Mouse (Mus musculus) granulocyte monocyte progenitor cell, adult 5-6 weeks (primary cell): Measurements from ENCODE around the gene Gm21887. TPM values are rescaled to one million over a fixed set of nuclear protein-coding genes. Genes with fewer than 3 reads are reported as not detected.
"Not testable (repeated sequence)": the region's sequence is repeated elsewhere in the genome, so short reads cannot be mapped to it uniquely, and the experiment has no call there.

Source experiments
- ATAC-seq: replicated peaks from 2 replicates; pipeline ENCODE4 v1.8.0; 2016; ENCODE audit warnings: mild to moderate bottlenecking, moderate TSS enrichment, inconsistent platforms; ENCODE audit not compliant: poor library complexity, severe bottlenecking
- total RNA-seq, 2 experiments: library from RNA; stranded (forward) in 1 of 2; stranded (reverse) in 1 of 2; fragments of 200-712, 200-1000 nt in 1 of 2; fragments of >200 nt in 1 of 2; fragmentation: Nextera tagmentation in 1 of 2; gene quantifications; 2 replicates each; pipeline ENCODE4 v1.2.3; 2014 to 2017

Gene Gm21887
- total RNA-seq, 2 experiments from 2014 or later, result 36.7 to 210 TPM

DNA sequence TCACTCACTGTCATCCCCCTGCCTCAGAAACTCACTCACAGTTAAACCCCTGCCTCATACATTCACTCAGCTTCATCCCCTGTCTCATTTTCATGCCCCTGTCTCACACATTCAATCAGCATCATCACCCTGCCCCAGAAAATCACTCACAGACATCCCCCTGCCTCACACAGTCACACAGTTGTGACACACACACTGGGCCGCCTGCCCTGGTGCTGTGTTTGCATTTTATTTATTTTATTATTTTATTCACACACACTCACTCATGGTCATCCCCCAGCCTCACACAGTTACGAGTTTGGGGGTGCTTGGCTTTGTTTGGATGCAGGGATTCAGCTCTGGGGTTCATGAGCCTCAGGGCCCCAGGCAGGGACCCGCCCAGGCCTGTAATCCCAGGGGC is 875 bp upstream of the Gm21887 start:
- ATAC-seq, result not testable (repeated sequence)

DNA sequence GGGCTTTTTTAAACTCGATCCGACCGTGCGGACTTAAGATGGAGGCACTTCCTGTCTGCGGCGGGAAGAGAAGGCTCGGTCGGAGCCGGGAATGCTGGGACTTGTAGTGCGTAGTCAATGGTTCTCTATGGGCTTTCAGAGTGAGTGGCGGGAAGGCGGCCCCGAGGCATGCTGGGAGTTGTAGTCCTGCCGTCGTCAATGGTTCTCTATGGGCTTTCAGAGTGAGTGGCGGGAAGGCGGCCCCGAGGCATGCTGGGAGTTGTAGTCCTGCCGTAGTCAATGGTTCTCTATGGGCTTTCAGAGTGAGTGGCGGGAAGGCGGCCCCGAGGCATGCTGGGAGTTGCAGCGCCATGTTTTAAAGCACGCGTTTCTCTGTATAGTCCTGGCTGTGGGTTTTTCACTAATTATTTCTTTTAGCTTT is 352 bp downstream of the Gm21887 start:
- peak; percentile 76 for ATAC-seq

DNA sequence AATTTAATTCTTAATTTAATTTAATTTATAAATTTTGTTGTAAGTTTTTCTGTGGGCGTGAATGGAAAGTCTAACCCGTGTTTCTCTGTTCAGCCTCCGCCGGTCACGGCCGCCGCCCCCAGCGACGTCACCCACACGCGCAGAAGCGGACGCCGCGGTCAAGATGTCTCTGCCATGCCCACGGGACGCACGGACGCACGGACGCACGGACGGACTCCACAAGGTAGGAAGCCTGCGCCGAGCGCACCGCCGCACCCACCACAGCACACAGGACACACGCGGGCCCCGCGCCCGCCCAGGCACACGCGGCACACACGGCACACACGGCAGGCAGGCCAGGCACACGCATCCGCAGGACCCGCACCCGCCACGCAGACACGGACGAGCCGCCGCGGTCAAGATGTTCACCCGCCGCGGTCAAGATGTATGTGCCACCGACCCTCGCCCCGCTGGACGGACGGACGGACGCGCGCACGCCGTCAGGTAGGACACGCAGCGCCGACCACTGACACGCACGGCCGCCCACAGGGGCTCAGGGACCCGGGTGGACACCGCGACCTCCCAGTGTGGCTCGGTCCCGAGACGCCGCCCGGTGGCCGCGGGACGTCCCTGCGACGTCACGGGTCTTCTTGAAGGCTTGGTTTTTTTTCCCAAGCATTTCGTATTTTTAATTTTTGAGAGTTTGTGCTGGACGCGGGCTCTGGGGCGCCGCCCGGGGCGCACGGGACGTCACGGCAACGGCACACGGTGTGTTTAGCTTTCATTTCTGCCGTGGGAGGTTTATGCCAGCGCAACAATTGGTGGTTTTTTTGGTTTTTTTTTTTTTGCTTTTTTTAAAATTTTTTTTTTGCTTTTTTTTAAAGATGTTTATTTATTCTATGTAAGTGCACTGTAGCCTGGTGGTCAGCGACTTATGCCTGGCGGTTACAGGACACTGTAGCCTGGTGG is 1.4 kb downstream of the Gm21887 start:
- peak; percentile 31 for ATAC-seq

DNA sequence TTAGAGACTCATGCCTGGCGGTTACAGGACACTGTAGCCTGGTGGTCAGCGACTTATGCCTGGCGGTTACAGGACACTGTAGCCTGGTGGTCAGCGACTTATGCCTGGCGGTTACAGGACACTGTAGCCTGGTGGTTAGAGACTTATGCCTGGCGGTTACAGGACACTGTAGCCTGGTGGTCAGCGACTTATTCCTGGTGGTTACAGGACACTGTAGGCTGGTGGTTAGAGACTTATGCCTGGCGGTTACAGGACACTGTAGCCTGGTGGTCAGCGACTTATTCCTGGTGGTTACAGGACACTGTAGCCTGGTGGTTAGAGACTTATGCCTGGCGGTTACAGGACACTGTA is 2.0 kb downstream of the Gm21887 start:
- ATAC-seq, result not testable (repeated sequence)

DNA sequence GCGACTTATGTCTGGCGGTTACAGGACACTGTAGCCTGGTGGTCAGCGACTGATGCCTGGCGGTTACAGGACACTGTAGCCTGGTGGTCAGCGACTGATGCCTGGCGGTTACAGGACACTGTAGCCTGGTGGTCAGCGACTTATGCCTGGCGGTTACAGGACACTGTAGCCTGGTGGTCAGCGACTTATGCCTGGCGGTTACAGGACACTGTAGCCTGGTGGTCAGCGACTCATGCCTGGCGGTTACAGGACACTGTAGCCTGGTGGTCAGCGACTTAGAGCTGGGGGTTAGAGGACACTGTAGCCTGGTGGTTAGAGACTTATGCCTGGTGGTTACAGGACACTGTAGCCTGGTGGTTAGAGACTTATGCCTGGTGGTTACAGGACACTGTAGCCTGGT is 4.0 kb downstream of the Gm21887 start:
- ATAC-seq, result not testable (repeated sequence)

DNA sequence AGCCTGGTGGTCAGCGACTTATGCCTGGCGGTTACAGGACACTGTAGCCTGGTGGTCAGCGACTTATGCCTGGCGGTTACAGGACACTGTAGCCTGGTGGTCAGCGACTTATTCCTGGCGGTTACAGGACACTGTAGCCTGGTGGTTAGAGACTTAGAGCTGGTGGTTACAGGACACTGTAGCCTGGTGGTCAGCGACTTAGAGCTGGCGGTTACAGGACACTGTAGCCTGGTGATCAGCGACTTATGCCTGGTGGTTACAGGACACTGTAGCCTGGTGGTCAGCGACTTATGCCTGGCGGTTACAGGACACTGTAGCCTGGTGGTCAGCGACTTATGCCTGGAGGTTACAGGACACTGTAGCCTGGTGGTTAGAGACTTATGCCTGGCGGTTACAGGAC is 4.6 kb downstream of the Gm21887 start:
- not testable (repeated sequence) for ATAC-seq

DNA sequence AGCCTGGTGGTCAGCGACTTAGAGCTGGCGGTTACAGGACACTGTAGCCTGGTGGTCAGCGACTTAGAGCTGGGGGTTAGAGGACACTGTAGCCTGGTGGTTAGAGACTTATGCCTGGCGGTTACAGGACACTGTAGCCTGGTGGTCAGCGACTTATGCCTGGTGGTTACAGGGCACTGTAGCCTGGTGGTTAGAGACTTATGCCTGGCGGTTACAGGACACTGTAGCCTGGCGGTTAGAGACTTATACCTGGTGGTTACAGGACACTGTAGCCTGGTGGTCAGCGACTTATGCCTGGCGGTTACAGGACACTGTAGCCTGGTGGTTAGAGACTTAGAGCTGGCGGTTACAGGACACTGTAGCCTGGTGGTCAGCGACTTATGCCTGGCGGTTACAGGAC is 6.4 kb downstream of the Gm21887 start:
- not testable (repeated sequence) for ATAC-seq

DNA sequence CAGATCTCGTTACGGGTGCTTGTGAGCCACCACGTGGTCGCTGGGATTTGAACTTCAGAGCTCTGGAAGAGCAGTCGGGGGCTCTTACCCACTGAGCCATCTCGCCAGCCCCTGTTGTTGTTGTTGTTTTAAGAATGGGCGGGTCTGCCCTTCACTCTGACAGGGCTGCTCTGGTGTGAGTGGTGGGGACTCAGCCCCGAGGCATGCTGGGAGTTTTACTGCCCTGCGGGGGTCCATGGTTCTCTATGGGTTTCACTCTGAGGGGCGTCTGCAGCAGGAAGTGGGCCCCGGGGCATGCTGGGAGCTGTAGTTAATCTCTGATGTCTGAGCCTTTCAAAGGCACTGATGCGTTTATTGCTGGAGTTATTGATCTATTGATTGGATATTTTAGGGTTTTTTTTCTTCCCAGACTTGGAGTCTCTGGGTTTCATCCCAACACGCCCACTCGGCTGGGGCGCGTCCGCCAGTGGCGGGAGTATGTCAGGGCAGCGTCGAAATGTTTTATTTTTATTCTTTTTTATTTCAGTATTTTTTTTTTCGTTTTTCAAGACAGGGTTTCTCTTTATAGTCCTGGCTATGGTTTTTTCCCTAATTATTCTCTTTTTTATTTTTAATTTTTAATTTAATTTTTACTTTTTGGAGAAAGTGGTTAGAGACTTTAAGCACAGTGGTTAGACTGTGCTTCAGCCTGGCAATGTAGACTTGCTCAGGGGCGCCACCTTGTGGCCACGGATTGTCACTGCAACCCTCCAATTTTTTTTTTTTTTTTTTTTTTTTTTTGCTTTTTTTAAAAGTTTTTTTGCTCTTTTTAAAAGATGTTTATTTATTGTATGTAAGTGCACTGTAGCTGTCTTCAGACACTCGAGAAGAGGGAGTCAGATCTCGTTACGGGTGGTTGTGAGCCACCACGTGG is 8.1 kb downstream of the Gm21887 start:
- ATAC-seq, result peak; percentile 69

DNA sequence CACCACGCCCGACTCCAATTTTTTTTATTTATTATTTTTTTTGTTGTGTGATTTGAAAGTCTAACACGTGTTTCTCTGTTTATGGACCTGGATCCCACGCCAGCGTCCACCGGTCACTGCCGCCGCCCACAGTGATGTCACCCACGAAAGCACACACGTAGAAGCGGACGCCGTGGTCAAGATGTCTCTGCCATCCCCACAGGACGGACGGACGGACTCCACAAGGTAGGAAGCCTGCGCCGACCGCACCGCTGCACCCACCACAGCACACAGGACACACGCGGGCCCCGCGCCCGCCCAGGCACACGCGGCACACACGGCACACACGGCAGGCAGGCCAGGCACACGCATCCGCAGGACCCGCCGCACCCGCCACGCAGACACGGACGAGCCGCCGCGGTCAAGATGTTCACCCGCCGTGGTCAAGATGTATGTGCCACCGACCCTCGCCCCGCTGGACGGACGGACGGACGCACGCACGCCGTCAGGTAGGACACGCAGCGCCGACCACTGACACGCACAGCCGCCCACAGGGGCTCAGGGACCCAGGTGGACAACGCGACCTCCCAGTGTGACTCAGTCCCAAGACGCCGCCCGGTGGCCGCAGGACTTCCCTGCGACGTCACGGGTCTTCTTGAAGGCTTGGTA is 9.2 kb downstream of the Gm21887 start:
- ATAC-seq, result peak; percentile 50

DNA sequence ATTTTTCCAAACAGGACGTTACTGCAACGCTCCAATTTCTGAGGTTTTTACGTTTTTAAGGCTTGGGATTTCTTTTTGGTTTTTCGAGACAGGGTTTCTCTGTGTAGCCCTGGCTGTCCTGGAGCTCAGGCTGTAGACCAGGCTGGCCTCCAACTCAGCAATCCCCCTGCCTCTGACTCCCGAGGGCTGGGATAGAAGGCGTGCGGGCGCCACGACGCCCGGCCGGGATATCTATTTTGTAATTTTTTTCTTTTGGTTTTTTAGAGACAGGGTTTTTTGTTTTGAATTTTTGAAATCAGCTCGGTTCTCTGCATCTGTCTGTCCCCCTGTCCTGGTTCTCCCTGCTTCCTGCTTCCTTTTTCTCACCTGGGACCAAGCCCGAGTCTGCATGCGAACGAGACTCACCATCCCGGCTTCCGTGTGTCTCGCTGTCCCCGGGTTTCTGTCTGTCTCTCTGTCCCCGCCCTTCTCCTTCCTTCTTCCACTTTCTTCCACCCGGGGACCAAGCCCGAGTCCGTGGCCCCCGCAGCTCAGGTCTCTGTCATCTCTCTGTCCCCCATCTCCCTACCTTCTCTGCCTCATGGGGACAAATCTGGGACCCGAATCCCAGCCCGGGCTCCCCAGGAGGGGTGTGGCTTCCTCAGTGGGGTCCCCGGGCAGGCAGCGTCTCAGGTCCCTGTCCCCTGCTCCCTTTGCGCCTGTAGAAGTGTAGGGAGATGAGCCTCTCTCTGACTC is 9.9 kb downstream of the Gm21887 start:
- peak; percentile 16 for ATAC-seq

DNA sequence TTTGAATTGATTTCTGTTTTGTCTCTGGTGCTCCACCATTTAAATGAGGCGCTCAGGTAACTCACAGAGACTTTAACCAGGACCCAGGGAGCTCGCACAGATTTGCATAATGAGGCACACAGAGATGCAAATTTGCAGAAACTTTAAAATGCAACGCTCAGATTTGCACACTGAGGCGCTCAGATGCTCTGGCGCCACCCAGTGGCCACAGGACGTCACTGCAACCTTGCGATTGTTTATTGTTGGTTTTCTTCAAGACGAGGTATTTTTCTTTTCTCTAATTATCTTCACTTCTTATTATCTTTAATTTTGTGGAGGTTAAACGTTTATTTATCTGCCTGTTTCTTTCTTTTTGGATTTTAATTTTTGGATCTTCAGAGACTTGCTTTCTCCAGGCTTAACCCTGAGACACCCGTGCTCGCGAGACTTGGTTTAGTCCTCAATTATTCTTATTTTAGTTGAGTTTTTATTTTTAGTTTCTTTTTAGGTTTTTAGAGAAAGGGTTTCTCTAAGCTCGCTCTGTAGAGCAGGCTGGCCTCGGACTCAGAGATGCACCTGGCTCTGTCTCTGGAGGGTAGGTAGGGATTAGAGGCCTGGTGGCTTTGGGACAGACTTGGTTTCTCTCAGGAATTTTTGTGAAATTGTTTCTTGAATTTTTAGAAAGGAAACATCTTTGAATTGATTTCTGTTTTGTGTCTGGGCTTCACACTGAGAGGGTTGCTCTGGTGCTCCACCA is 10.7 kb downstream of the Gm21887 start:
- peak; percentile 13; the same call in 1 of the 2 replicates for ATAC-seq

DNA sequence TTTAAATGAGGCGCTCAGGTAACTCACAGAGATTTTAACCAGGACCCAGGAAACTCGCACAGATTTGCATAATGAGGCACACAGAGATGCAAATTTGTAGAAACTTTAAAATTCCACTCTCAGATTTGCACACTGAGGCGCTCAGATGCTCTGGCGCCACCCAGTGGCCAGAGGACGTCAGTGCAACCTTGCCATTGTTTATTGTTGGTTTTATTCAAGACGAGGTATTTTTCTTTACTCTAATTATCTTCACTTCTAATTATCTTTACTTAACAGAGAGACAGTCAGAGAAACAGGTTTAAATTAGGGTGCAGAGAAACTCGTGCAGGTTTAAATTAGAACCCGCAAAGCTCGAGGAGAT is 11.2 kb downstream of the Gm21887 start:
- ATAC-seq, result peak; percentile 23

DNA sequence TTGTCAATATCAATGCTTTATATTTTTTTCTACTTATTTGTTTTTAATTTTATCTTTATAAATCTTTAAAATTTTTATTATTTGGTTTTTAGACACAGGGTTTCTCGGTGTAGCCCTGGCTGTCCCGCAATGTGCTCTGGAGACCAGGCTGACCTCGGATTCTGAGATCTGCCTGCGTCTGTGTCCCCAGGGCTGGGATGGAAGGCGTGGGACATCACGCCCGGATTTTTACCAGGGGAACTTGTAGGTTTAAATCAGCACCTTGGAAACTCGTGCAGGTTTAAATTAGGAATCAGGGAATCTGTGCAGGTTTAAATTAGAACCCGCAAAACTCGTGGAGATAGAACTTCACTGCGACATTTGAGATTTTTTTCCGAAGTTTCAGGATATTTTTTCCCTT is 11.7 kb downstream of the Gm21887 start:
- not testable (repeated sequence) for ATAC-seq

DNA sequence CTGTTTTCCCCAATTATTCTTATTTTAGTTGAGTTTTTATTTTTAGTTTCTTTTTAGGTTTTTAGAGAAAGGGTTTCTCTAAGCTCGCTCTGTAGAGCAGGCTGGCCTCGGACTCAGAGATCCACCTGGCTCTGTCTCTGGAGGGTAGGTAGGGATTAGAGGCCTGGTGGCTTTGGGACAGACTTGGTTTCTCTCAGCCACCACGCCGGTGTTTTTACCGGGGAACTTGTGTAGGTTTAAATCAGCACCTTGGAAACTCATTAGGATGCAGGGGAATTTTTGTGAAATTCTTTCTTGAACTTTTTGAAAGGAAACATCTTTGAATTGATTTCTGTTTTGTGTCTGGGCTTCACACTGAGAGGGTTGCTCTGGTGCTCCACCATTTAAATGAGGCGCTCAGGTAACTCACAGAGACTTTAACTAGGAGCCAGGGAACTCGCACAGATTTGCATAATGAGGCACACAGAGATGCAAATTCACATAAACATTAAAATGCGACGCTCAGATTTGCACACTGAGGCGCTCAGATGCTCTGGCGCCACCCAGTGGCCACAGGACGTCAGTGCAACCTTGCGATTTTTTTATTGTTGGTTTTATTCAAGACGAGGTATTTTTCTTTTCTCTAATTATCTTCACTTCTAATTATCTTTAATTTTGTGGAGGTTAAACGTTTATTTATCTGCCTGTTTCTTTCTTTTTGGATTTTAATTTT is 12.4 kb downstream of the Gm21887 start:
- not testable (repeated sequence) for ATAC-seq

Other genes starting within 250 kb of the Gm21887 start
- gene 4933400A11Rik, start 230.0 kb upstream of the Gm21887 start, total RNA-seq (2014; fragmentation: Nextera tagmentation), result not detected in 2 replicates
- not detected in 2 replicates for gene 4933400A11Rik, start 230.0 kb upstream of the Gm21887 start, total RNA-seq (2017)